ENCODE assay signal across 10 mouse cellular contexts in genomic region chr19:34856021-34856651, GRCm38 (mm10). TPM values are rescaled to one million over a fixed set of nuclear protein-coding genes. Genes with fewer than 3 reads are reported as not detected.
DNase-seq lines count a peak whose midpoint lies in the region; ATAC-seq lines count a peak whose summit lies in the region.
"Had no signal": no experiment of that assay in that cellular context is flagged by ENCODE, and none has a peak within 500 bp of the region (broad histone marks: within the 10 kb centered on the region; RNA-seq: fewer than 3 reads in every experiment).

No protein-coding gene starts in this region.

- H3K4me1 ChIP-seq in hindbrain, embryonic 16.5 days (ENCODE audit: control insufficient read depth, insufficient read depth, low read depth, low read length) = peaks cover 7% of the 10 kb centered on the region
- 0 out of 2 replicates have a peak, but pooled peaks cover 5% of the 10 kb centered on the region for H3K4me1 ChIP-seq in hindbrain, embryonic 14.5 days (replicated peaks; ENCODE audit: control insufficient read depth, insufficient read depth, low read length)
- peaks cover 50% of the 10 kb centered on the region for H3K4me1 ChIP-seq in heart, embryonic 12.5 days (replicated peaks)

- no peaks in the 10 kb centered on the region for H3K36me3 ChIP-seq in hindbrain, embryonic 16.5 days (ENCODE audit: control insufficient read depth, insufficient read depth, low read length)
- H3K36me3 ChIP-seq in hindbrain, embryonic 14.5 days (replicated peaks; ENCODE audit: control insufficient read depth, insufficient read depth) = no peaks in the 10 kb centered on the region
- no peaks in the 10 kb centered on the region for H3K36me3 ChIP-seq in heart, embryonic 12.5 days
- H3K36me3 ChIP-seq: liver, embryonic 15.5 days had no signal

- no peak overlapping the region for H3K9ac ChIP-seq in hindbrain, embryonic 16.5 days (ENCODE audit: low read depth, low read length)
- H3K9ac ChIP-seq in hindbrain, embryonic 14.5 days = no peak overlapping the region
- H3K9ac ChIP-seq in heart, embryonic 12.5 days = no peak overlapping the region
- H3K9ac ChIP-seq: liver, embryonic 15.5 days had no signal

- DNase-seq in hindbrain, embryonic 14.5 days (ENCODE audit: low spot score) = no peak
- peak; percentile 38 for DNase-seq in right cerebral cortex, postnatal 14 days
- no peak for DNase-seq in right cerebral cortex, postnatal 36 days (ENCODE audit: low spot score in 2 of 2)
- peak; percentile 66 for DNase-seq in lung, postnatal 36 days
- no peak for DNase-seq in layer of hippocampus, postnatal 14 days (ENCODE audit: low spot score in 2 of 2)

- H3K27ac ChIP-seq in hindbrain, embryonic 16.5 days (ENCODE audit: low read depth, low read length) = no peak overlapping the region
- no peak overlapping the region for H3K27ac ChIP-seq in hindbrain, embryonic 14.5 days
- H3K27ac ChIP-seq in heart, embryonic 12.5 days (ENCODE audit: poor library complexity, severe bottlenecking) = peak overlapping the region; percentile 85
- H3K27ac ChIP-seq: kidney, postnatal 0 days; liver, embryonic 15.5 days had no signal

- no peak overlapping the region for H3K4me3 ChIP-seq in hindbrain, embryonic 16.5 days (ENCODE audit: low read length)
- H3K4me3 ChIP-seq in hindbrain, embryonic 14.5 days (replicated peaks; ENCODE audit: low read length) = no peak overlapping the region
- H3K4me3 ChIP-seq in heart, embryonic 12.5 days = peak overlapping the region; percentile 26; the same call in 1 of the 2 replicates
- H3K4me3 ChIP-seq: liver, embryonic 15.5 days had no signal

- H3K9me3 ChIP-seq in hindbrain, embryonic 16.5 days (ENCODE audit: control insufficient read depth, low read length) = no peaks in the 10 kb centered on the region
- H3K9me3 ChIP-seq in hindbrain, embryonic 14.5 days (ENCODE audit: control insufficient read depth, low read length) = no peaks in the 10 kb centered on the region
- H3K9me3 ChIP-seq in heart, embryonic 12.5 days (replicated peaks) = no peaks in the 10 kb centered on the region
- H3K9me3 ChIP-seq: liver, embryonic 15.5 days had no signal

- H3K4me2 ChIP-seq in hindbrain, embryonic 16.5 days (ENCODE audit: low read length) = no peak overlapping the region
- H3K4me2 ChIP-seq in hindbrain, embryonic 14.5 days (replicated peaks) = no peak overlapping the region
- H3K4me2 ChIP-seq in heart, embryonic 12.5 days = peak overlapping the region; percentile 55
- H3K4me2 ChIP-seq: liver, embryonic 15.5 days had no signal

- peak; percentile 55; the same call in 1 of the 2 replicates for ATAC-seq in hindbrain, embryonic 16.5 days
- no peak for ATAC-seq in hindbrain, embryonic 14.5 days (ENCODE audit: low FRiP score)
- ATAC-seq in heart, embryonic 12.5 days (ENCODE audit: insufficient number of reproducible peaks, low FRiP score) = peak; percentile 67; the same call in 1 of the 2 replicates
- no peak for ATAC-seq in erythroid progenitor cell, adult 5-6 weeks (replicated peaks; ENCODE audit: low FRiP score, poor library complexity, severe bottlenecking)

- H3K27me3 ChIP-seq in hindbrain, embryonic 16.5 days (replicated peaks; ENCODE audit: control insufficient read depth, insufficient read depth, low read length) = no peaks in the 10 kb centered on the region
- no peaks in the 10 kb centered on the region for H3K27me3 ChIP-seq in hindbrain, embryonic 14.5 days (ENCODE audit: control insufficient read depth, insufficient read depth, low read length)
- no peaks in the 10 kb centered on the region for H3K27me3 ChIP-seq in heart, embryonic 12.5 days (replicated peaks)
- H3K27me3 ChIP-seq: liver, embryonic 15.5 days had no signal

- 57% methylated on average over 12 of the region's 12 CpGs for WGBS in hindbrain, embryonic 16.5 days
- 64% methylated on average over 12 of the region's 12 CpGs for WGBS in hindbrain, embryonic 14.5 days
- 27% methylated on average over 12 of the region's 12 CpGs for WGBS in heart, embryonic 12.5 days

RNA-seq across cellular contexts. Expression of gene Pank1, which starts 23.1 kb away (rescaled TPM):
- polyA plus RNA-seq in hindbrain, embryonic 16.5 days (2015; fragmentation: Nextera tagmentation; extraction: Ambion mirVana) = 8.5 and 9.3 TPM in 2 replicates
- polyA plus RNA-seq in hindbrain, embryonic 14.5 days (2014; fragmentation: Nextera tagmentation; extraction: Ambion mirVana) = 14.4 and 15.7 TPM in 2 replicates
- 13.9 and 14.0 TPM in 2 replicates for polyA plus RNA-seq in heart, embryonic 12.5 days (2016; fragmentation: Nextera tagmentation; extraction: Ambion mirVana)
- total RNA-seq in layer of hippocampus, postnatal 14 days (2021) = 10 to 100 TPM; 19.2 to 21.4 TPM
- 2.9 and 4.0 TPM in 2 replicates for total RNA-seq in erythroid progenitor cell, adult 5-6 weeks (2015; ENCODE audit: low replicate concordance)
- 0.39 and 2.2 TPM in 2 replicates for total RNA-seq in erythroid progenitor cell, adult 5-6 weeks (2017; ENCODE audit: low replicate concordance)

Comparison
In these comparisons a context has a peak if more than half of its experiments do, and no peak if none do; other contexts are left out.
1. ATAC-seq: peak in hindbrain, embryonic 16.5 days (single experiment) and heart, embryonic 12.5 days (single experiment); none in hindbrain, embryonic 14.5 days (single experiment) and erythroid progenitor cell, adult 5-6 weeks (single experiment).
2. DNase-seq: peak in right cerebral cortex, postnatal 14 days (single experiment) and lung, postnatal 36 days (single experiment); none in hindbrain, embryonic 14.5 days (single experiment), right cerebral cortex, postnatal 36 days (0 of 2) and layer of hippocampus, postnatal 14 days (0 of 2).